Mouse (Mus musculus) intestine, postnatal 0 days (tissue): Measurements from ENCODE around the gene Dnajc8. TPM values are rescaled to one million over a fixed set of nuclear protein-coding genes. Genes with fewer than 3 reads are reported as not detected.
A peak's percentile ranks its signal among the peaks of the same experiment; 100 is the strongest.

Experiments used
- ATAC-seq: fragments of 200-750 bp; cut with Nextera tagmentation; 2 replicates; pipeline ENCODE4 v1.8.0; 2017; ENCODE audit warnings: mild to moderate bottlenecking, moderate TSS enrichment, moderate library complexity
- H3K27ac ChIP-seq: fragments of 300-500 bp; sonication (generic); 2 replicates; pipeline ENCODE4 v1.5.1; 2014; ENCODE audit warnings: mild to moderate bottlenecking, low read depth, low read length, moderate library complexity
- H3K27me3 ChIP-seq: fragments of 300-500 bp; sonication (generic); replicated peaks from 2 replicates; pipeline ENCODE4 v1.6.1; 2014; ENCODE audit warnings: low read length, mixed read lengths; ENCODE audit not compliant: control insufficient read depth, insufficient read depth
- H3K36me3 ChIP-seq: fragments of 300-500 bp; sonication (generic); 2 replicates; pipeline ENCODE4 v1.6.1; 2014; ENCODE audit warnings: mild to moderate bottlenecking, moderate library complexity; ENCODE audit not compliant: control insufficient read depth, insufficient read depth
- H3K4me1 ChIP-seq: fragments of 300-500 bp; sonication (generic); replicated peaks from 2 replicates; pipeline ENCODE4 v1.6.1; 2014; ENCODE audit warnings: antibody characterized with exemption, low read length, mixed read lengths; ENCODE audit not compliant: control insufficient read depth, insufficient read depth
- H3K4me2 ChIP-seq: fragments of 300-500 bp; sonication (generic); replicated peaks from 2 replicates; pipeline ENCODE4 v1.6.1; 2014; ENCODE audit warnings: low read depth, mild to moderate bottlenecking, moderate library complexity
- H3K4me3 ChIP-seq: fragments of 300-500 bp; sonication (generic); 2 replicates; pipeline ENCODE4 v1.5.1; 2014; ENCODE audit warnings: low read depth, low read length
- H3K9ac ChIP-seq: fragments of 300-500 bp; sonication (generic); 2 replicates; pipeline ENCODE4 v1.6.1; 2014; ENCODE audit warnings: mild to moderate bottlenecking, low read depth, low read length
- H3K9me3 ChIP-seq: fragments of 300-500 bp; sonication (generic); 2 replicates; pipeline ENCODE4 v1.6.1; 2016; ENCODE audit warnings: mixed run types; ENCODE audit not compliant: control insufficient read depth
- CTCF ChIP-seq: sonication (generic); IDR thresholded peaks from 2 replicates; pipeline ENCODE4 v1.5.1; 2016; ENCODE audit warnings: low read depth, mild to moderate bottlenecking, control low read depth, antibody characterized with exemption, moderate library complexity
- WGBS: fragments of 180-500 bp; shearing (Covaris S2); extraction: QIAGEN DNeasy Blood & Tissue Kit; methylation state at CpG from one replicate; pipeline ENCODE4 v1.1.7; 2014; 5-methylcytosine and 5-hydroxymethylcytosine counted together
- polyA plus RNA-seq: library from polyadenylated mRNA; unstranded; fragments of >200 nt; fragmentation: Nextera tagmentation; extraction: Ambion mirVana; gene quantifications from 2 replicates; pipeline ENCODE4 v1.2.1, GENCODE M21; 2015

Gene Dnajc8
- polyA plus RNA-seq, 1 experiment from 2014 or later: 119 TPM

DNA sequence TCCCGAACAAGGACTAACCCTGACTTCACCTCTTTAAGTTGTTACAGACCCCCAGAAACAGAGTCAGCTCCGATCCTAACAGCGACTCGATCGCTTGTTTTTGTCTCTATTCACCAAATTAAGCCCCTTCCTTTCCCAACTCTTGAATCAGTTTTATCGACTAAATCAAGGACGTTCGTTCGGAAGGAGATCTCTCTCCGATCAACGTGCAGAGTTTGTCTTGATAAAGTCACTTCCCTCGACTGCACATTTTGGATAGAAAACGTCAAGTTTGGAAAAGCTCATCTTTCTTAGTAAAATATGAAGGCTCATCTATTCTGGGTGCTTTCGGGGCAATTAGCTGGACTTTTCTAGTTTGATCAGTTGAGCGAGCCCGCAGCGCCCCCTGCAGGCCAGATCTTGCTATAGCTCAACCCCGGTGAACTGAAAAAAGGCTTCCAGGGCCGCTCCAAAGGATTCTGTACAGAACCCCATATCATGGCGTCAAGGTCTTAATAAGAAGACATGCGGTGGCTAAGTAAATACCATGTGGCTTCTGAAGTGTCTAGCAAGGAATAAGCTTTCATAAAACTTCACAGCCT, 20.7 kb upstream of the Dnajc8 start:
- Histone ChIP-seq H3K4me2 (peak overlapping the region; percentile 68), H3K36me3 (no peaks in the 10 kb centered on the region), H3K4me3 (peak overlapping the region; percentile 41), H3K9me3 (no peaks in the 10 kb centered on the region), H3K27me3 (no peaks in the 10 kb centered on the region), H3K27ac (peak overlapping the region; percentile 43), H3K9ac (peak overlapping the region; percentile 46), H3K4me1 (no peaks in the 10 kb centered on the region; the same call in 1 of the 2 replicates)
- ATAC-seq: no peak
- TF ChIP-seq CTCF: peak; percentile 89
- WGBS: 2% methylated on average over 21 of the region's 21 CpGs

GRCm38 (mm10) chr4:132515369-132516155, 19.8 kb upstream of the Dnajc8 start:
- H3K9me3 ChIP-seq: no peaks in the 10 kb centered on the region
- no peaks in the 10 kb centered on the region; the same call in 1 of the 2 replicates for H3K4me1 ChIP-seq
- H3K27ac ChIP-seq: peak overlapping the region; percentile 43
- ATAC-seq: peak; percentile 84
- no peak overlapping the region for H3K9ac ChIP-seq
- H3K4me2 ChIP-seq: peak overlapping the region; percentile 68
- TF ChIP-seq CTCF: no peak
- no peaks in the 10 kb centered on the region for H3K27me3 ChIP-seq
- peak overlapping the region; percentile 41 for H3K4me3 ChIP-seq
- WGBS: 20% methylated on average over 22 of the region's 22 CpGs
- no peaks in the 10 kb centered on the region for H3K36me3 ChIP-seq

DNA sequence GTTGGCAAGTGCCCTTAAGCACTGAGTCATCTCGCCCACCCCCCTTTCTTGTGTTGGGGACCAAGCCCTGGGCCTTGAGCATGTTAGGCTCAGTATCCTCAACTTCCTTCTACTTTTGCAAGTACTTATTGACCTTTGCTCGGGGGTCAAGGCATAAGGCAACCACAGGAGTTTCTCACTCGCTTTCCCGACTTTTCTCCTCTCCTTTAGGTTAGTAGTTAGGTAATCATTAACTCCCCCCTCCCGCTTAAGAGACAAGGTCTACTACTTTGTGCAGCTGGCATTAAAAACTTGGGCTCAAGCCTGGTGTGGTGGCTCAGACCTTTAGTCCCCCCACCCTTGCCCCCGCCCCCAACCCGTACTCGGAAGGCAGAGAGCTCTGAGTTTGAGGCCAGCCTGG, 17.3 kb upstream of the Dnajc8 start:
- no peaks in the 10 kb centered on the region; the same call in 1 of the 2 replicates for H3K4me1 ChIP-seq
- ATAC-seq: peak; percentile 67
- peak overlapping the region; percentile 65 for H3K27ac ChIP-seq
- no peaks in the 10 kb centered on the region for H3K36me3 ChIP-seq
- H3K9ac ChIP-seq: no peak overlapping the region
- no peaks in the 10 kb centered on the region for H3K9me3 ChIP-seq
- TF ChIP-seq CTCF: no peak
- H3K27me3 ChIP-seq: no peaks in the 10 kb centered on the region
- H3K4me3 ChIP-seq: no peak overlapping the region
- WGBS: 33% methylated on average over 8 of the region's 8 CpGs
- 0 out of 2 replicates have a peak overlapping the region, but pooled peaks have one; percentile 4 for H3K4me2 ChIP-seq

GRCm38 (mm10) chr4:132519188-132519587, 16.2 kb upstream of the Dnajc8 start:
- Histone ChIP-seq H3K4me1 (peaks cover under 1% of the 10 kb centered on the region; the same call in 1 of the 2 replicates), H3K4me2 (no peak overlapping the region), H3K36me3 (no peaks in the 10 kb centered on the region), H3K27me3 (no peaks in the 10 kb centered on the region), H3K9me3 (no peaks in the 10 kb centered on the region), H3K9ac (no peak overlapping the region), H3K4me3 (no peak overlapping the region), H3K27ac (no peak overlapping the region)
- TF ChIP-seq CTCF: no peak
- WGBS: 55% methylated on average over 3 of the region's 3 CpGs
- no peak for ATAC-seq

- peak overlapping the region; percentile 62 for H3K27ac ChIP-seq
- no peak overlapping the region for H3K4me3 ChIP-seq
- no peaks in the 10 kb centered on the region for H3K9me3 ChIP-seq
- peak overlapping the region; percentile 21; the same call in 1 of the 2 replicates for H3K4me2 ChIP-seq
- no peaks in the 10 kb centered on the region for H3K36me3 ChIP-seq
- H3K27me3 ChIP-seq: no peaks in the 10 kb centered on the region
- peak; percentile 46 for TF ChIP-seq CTCF
- H3K4me1 ChIP-seq: peaks cover 9% of the 10 kb centered on the region
- peak overlapping the region; percentile 17; the same call in 1 of the 2 replicates for H3K9ac ChIP-seq
- ATAC-seq: no peak
- 21% methylated on average over 11 of the region's 11 CpGs for WGBS
These were observed 11.0 kb upstream of the Dnajc8 start for GRCm38 (mm10) chr4:132524321-132524741.

- H3K36me3 ChIP-seq: no peaks in the 10 kb centered on the region
- peak overlapping the region; percentile 62; the same call in 1 of the 2 replicates for H3K27ac ChIP-seq
- 24% methylated on average over 6 of the region's 6 CpGs for WGBS
- H3K27me3 ChIP-seq: no peaks in the 10 kb centered on the region
- peak overlapping the region; percentile 17; the same call in 1 of the 2 replicates for H3K9ac ChIP-seq
- no peak overlapping the region for H3K4me2 ChIP-seq
- no peak overlapping the region for H3K4me3 ChIP-seq
- TF ChIP-seq CTCF: no peak
- peaks cover 9% of the 10 kb centered on the region for H3K4me1 ChIP-seq
- ATAC-seq: peak; percentile 37; the same call in 1 of the 2 replicates
- no peaks in the 10 kb centered on the region for H3K9me3 ChIP-seq
These were observed 10.5 kb upstream of the Dnajc8 start for GRCm38 (mm10) chr4:132524808-132525207.
